Mouse (Mus musculus) cerebellum, adult 2 months (tissue): ENCODE measurements around the gene Clgn.

Source experiments
- CTCF ChIP-seq: fragments of 200-500 bp; IDR thresholded peaks from 2 replicates; pipeline ENCODE4 v1.5.1; 2011; ENCODE audit warnings: low read depth, mild to moderate bottlenecking, control low read depth, low read length, moderate library complexity, borderline replicate concordance; ENCODE audit not compliant: insufficient read depth
- POLR2A ChIP-seq: fragments of 200-500 bp; IDR thresholded peaks from 2 replicates; pipeline ENCODE4 v1.6.1; 2011; ENCODE audit warnings: low read length, control low read depth, borderline replicate concordance; ENCODE audit not compliant: insufficient read depth

DNA sequence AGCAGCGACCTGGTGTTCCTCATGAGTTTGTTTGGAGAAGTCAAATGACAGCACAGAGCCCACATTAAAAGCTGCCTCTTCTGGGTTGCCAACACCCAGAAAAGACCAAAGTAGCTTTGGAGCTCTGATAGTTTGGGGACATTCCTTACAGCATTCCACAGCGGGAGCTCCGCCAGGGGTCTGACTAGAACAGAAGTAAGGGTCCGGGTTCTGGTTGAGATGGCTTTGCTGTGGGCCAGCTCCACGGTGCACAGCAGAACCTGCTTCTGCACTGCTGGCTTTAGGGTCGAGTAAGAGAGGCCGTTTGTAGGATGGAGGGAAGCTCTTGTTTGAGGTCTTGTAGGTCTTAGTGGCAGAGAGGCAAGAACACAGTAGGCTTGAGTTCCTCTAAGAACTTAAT is 18.8 kb downstream of the Clgn start:
- no peak for TF ChIP-seq CTCF
- TF ChIP-seq POLR2A: no peak
